Mouse (Mus musculus): ENCODE measurements around the gene Cyp4a12a.

DNA sequence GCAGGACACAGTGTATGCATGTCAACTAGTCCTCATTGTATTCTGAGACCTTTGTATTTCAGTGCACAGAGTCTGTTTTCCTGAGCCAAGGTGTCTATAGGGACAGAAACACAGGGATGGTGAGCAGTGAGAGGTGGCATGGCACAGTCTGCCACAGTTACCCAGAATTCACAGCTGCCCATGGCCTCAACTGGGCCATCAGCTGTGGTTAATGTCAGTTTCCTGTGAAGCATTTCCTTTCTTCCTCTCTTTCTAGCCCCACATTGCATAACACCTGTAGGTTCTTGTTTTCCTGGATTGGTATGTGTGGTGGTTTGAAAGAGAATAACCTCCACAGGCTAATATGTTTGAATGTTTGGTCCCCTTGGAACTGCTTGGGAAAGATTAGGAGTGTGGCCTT lies 18.5 kb upstream of the Cyp4a12a start:
- TF ChIP-seq SMC3 (IDR thresholded peaks at IDR 0.05; ENCODE audit: low read depth, low read length): no peak
- TF ChIP-seq POLR2A (IDR thresholded peaks at IDR 0.05; ENCODE audit: control insufficient read depth in 1 of 2, insufficient read depth in 1 of 2, low read depth in 1 of 2, low read length in 2 of 2, poor library complexity in 1 of 2): no peak
- TF ChIP-seq USF2 (IDR thresholded peaks at IDR 0.05; ENCODE audit: borderline replicate concordance in 1 of 2, insufficient read depth in 1 of 2, low read depth in 1 of 2, low read length in 2 of 2): no peak
- no peak for TF ChIP-seq EP300 (IDR thresholded peaks at IDR 0.05; ENCODE audit: low read depth in 1 of 2, low read length in 2 of 2)
- TF ChIP-seq ZNF384 (IDR thresholded peaks at IDR 0.05; ENCODE audit: low read depth, low read length): no peak
- no peak for TF ChIP-seq SIN3A (IDR thresholded peaks at IDR 0.05; ENCODE audit: low read length)
- no peak for TF ChIP-seq ZKSCAN1 (IDR thresholded peaks at IDR 0.05; ENCODE audit: low read depth, low read length)
- no peak for TF ChIP-seq HCFC1 (IDR thresholded peaks at IDR 0.05; ENCODE audit: low read depth, low read length)
- no peak for TF ChIP-seq RAD21 (IDR thresholded peaks at IDR 0.05; ENCODE audit: low read depth, low read length)
- no peak for TF ChIP-seq POLR2AphosphoS2 (IDR thresholded peaks at IDR 0.05; ENCODE audit: low read length)
- no peak for TF ChIP-seq TAL1 (IDR thresholded peaks at IDR 0.05; ENCODE audit: low read length)
- TF ChIP-seq ZMIZ1 (IDR thresholded peaks at IDR 0.05; ENCODE audit: low read depth, low read length): no peak
- no peak for TF ChIP-seq MAX (IDR thresholded peaks at IDR 0.05; ENCODE audit: low read length)
- TF ChIP-seq ZC3H11A (IDR thresholded peaks at IDR 0.05; ENCODE audit: low read depth, low read length): no peak

Measured in MEL (cell line).